Mouse (Mus musculus) left cerebral cortex, adult 2 months (tissue): ENCODE measurements around the gene Rpl31. TPM values are rescaled to one million over a fixed set of nuclear protein-coding genes. Genes with fewer than 3 reads are reported as not detected.

ENCODE experiments used
- DNase-seq, 2 experiments: peaks; one replicate each; pipeline ENCODE4 v3.0.0; 2021 to 2022; ENCODE audit warnings: low spot score in 2 of 2, mixed read lengths in 1 of 2; ENCODE audit errors: extremely low spot score in 1 of 2
- H3K27ac ChIP-seq: fragments of 200-600 bp; 2 replicates; pipeline ENCODE4 v1.8.1; 2022
- H3K4me3 ChIP-seq: fragments of 200-600 bp; 2 replicates; pipeline ENCODE4 v1.8.1; 2022
- CTCF ChIP-seq: fragments of 200-600 bp; IDR thresholded peaks from 2 replicates; pipeline ENCODE4 v1.8.1; 2022; ENCODE audit warnings: antibody characterized with exemption, mild to moderate bottlenecking, moderate library complexity
- intact Hi-C: fragments of 180-260 bp; cut with DNase I; formaldehyde crosslinking; loops from one replicate; pipeline ENCODE4 v1.15.1; 2025
- total RNA-seq, 2 experiments: library from RNA; stranded (reverse); gene quantifications; 2 replicates each; pipeline ENCODE4 v1.2.3; 2021

The Rpl31 gene
- total RNA-seq, 2 experiments from 2014 or later: 457 to 494 TPM

DNA sequence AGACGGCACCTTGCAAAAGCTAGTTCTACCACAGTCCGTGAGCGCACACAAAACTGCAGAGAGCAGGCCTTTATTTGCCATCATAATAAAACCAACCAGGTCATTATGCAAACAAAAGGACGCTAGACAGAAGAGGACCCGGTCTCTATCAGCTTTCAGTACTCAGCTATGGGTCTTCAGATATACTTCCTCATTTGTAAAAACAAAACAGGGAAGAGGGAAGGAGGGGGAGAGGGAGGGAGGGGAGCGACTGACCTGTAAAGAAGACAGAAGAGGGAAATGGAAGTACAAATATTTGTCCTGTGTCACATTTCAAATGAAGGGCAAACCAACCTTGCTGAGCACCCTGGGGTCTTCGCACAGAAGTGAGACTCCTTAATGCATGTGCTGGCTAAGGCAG is 41.0 kb downstream of the Rpl31 start:
- intact Hi-C loops: no loop called here

GRCm38 (mm10) chr1:39410085-39410821 is 42.6 kb downstream of the Rpl31 start:
- Histone ChIP-seq H3K4me3 (no peak overlapping the region), H3K27ac (no peak overlapping the region)
- intact Hi-C loops: no loop called here
- DNase-seq: no peak
- no peak for TF ChIP-seq CTCF

More for the DNA sequence above, 41.0 kb downstream of the Rpl31 start:
- Histone ChIP-seq H3K27ac (no peak overlapping the region), H3K4me3 (no peak overlapping the region)
- TF ChIP-seq CTCF: no peak
- no peak for DNase-seq

- no peak; the same call in 1 of the 2 replicates for TF ChIP-seq CTCF
- DNase-seq: no peak
- Histone ChIP-seq H3K4me3 (no peak overlapping the region), H3K27ac (0 out of 2 replicates have a peak overlapping the region, but pooled peaks have one; percentile 0)
- intact Hi-C loops: no loop called here
These were observed 50.2 kb downstream of the Rpl31 start for GRCm38 (mm10) chr1:39417817-39418216.

GRCm38 (mm10) chr1:39418852-39419251 is 51.2 kb downstream of the Rpl31 start:
- no peak for TF ChIP-seq CTCF
- no peak for DNase-seq
- intact Hi-C loops: no loop called here

DNA sequence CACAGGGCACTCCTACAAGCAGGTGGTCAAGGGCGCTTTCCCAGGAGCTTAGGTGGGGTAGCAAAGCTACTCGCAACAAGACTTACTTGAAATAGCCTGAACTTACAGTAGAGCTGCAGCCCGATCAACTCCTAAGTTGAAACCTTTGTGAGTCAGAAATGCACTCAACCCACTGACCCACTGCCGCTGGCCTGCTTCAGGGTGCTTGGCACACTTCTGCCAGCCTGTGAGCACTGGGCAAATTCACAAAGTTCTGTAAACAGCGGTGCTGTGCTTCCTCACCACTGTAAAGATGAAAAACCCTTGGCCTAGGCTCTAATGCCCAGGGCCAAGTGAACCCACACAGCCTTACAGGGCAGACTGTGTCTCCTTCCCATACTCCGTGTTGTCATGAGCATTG is 53.3 kb downstream of the Rpl31 start:
- no peak overlapping the region for H3K27ac ChIP-seq
- H3K4me3 ChIP-seq: no peak overlapping the region
- intact Hi-C loops: no loop called here
- DNase-seq: no peak
- TF ChIP-seq CTCF: no peak

More at GRCm38 (mm10) chr1:39418852-39419251, 51.2 kb downstream of the Rpl31 start:
- Histone ChIP-seq H3K4me3 (no peak overlapping the region), H3K27ac (no peak overlapping the region)

Other genes starting within 250 kb of the Rpl31 start
- 10 to 100 TPM; 65.7 to 75.6 TPM for gene Npas2, start 174.1 kb upstream of the Rpl31 start, total RNA-seq
- gene Tbc1d8, start 110.9 kb downstream of the Rpl31 start, total RNA-seq: 10 to 100 TPM; 18.3 to 20.2 TPM
- 10 to 100 TPM; 22.8 to 26.4 TPM for gene Cnot11, start 167.2 kb downstream of the Rpl31 start, total RNA-seq
- 10 to 100 TPM; 30.8 to 30.9 TPM for gene Rnf149, start 209.6 kb downstream of the Rpl31 start, total RNA-seq